Mouse (Mus musculus) limb, embryonic 11.5 days (tissue): ENCODE measurements around the gene Tex19.2. TPM values are rescaled to one million over a fixed set of nuclear protein-coding genes. Genes with fewer than 3 reads are reported as not detected.
"Not testable (repeated sequence)": the region's sequence is repeated elsewhere in the genome, so short reads cannot be mapped to it uniquely, and the experiment has no call there.

Experiments used
- ATAC-seq: fragments of 200-750 bp; cut with Nextera tagmentation; 2 replicates; pipeline ENCODE4 v1.8.0; 2017; ENCODE audit warnings: low read depth; ENCODE audit not compliant: insufficient number of reproducible peaks, low FRiP score, low TSS enrichment
- DNase-seq: peaks from one replicate; pipeline ENCODE4 v3.0.0-alpha.2; 2015; ENCODE audit warnings: low spot score
- H3K27ac ChIP-seq: fragments of 300-500 bp; sonication (generic); replicated peaks from 2 replicates; pipeline ENCODE4 v1.5.1; 2014; ENCODE audit warnings: low read depth, mild to moderate bottlenecking, low read length
- H3K27me3 ChIP-seq: fragments of 300-500 bp; sonication (generic); 2 replicates; pipeline ENCODE4 v1.6.1; 2014; ENCODE audit warnings: mild to moderate bottlenecking, low read length, mixed read lengths; ENCODE audit not compliant: control insufficient read depth, insufficient read depth
- H3K36me3 ChIP-seq: fragments of 300-500 bp; sonication (generic); 2 replicates; pipeline ENCODE4 v1.6.1; 2014; ENCODE audit warnings: mild to moderate bottlenecking, low read length, moderate library complexity, mixed read lengths; ENCODE audit not compliant: control insufficient read depth, insufficient read depth
- H3K4me1 ChIP-seq: fragments of 300-500 bp; sonication (generic); 2 replicates; pipeline ENCODE4 v1.6.1; 2014; ENCODE audit warnings: low read length, mixed read lengths; ENCODE audit not compliant: control insufficient read depth, insufficient read depth
- H3K4me2 ChIP-seq: fragments of 300-500 bp; sonication (generic); 2 replicates; pipeline ENCODE4 v1.6.1; 2014; ENCODE audit warnings: low read depth, mild to moderate bottlenecking, moderate library complexity; ENCODE audit not compliant: severe bottlenecking
- H3K4me3 ChIP-seq: fragments of 300-500 bp; sonication (generic); 2 replicates; pipeline ENCODE4 v1.5.1; 2014; ENCODE audit warnings: low read depth, low read length
- H3K9ac ChIP-seq: fragments of 300-500 bp; sonication (generic); 2 replicates; pipeline ENCODE4 v1.6.1; 2014; ENCODE audit warnings: mild to moderate bottlenecking, low read length
- H3K9me3 ChIP-seq: fragments of 300-500 bp; sonication (generic); 2 replicates; pipeline ENCODE4 v1.6.1; 2016; ENCODE audit warnings: low read length; ENCODE audit not compliant: control insufficient read depth
- WGBS: fragments of 180-500 bp; shearing (Covaris S2); extraction: QIAGEN DNeasy Blood & Tissue Kit; methylation state at CpG from one replicate; pipeline ENCODE4 v1.1.7; 2014; 5-methylcytosine and 5-hydroxymethylcytosine counted together
- polyA plus RNA-seq: library from polyadenylated mRNA; unstranded; fragments of >200 nt; fragmentation: Nextera tagmentation; extraction: Ambion mirVana; gene quantifications from 2 replicates; pipeline ENCODE4 v1.2.1, GENCODE M21; 2014

Gene Tex19.2
- polyA plus RNA-seq, 1 experiment from 2014 or later, result not detected

GRCm38 (mm10) chr11:121086296-121086695, 32.2 kb downstream of the Tex19.2 start:
- H3K4me1 ChIP-seq, result no peaks in the 10 kb centered on the region
- no peaks in the 10 kb centered on the region for H3K9me3 ChIP-seq
- H3K4me2 ChIP-seq, result no peak overlapping the region
- ATAC-seq (no peak), DNase-seq (no peak)
- H3K27ac ChIP-seq, result no peak overlapping the region
- H3K4me3 ChIP-seq, result no peak overlapping the region
- no peaks in the 10 kb centered on the region for H3K36me3 ChIP-seq
- 65% methylated on average over 4 of the region's 4 CpGs for WGBS
- no peaks in the 10 kb centered on the region for H3K27me3 ChIP-seq
- no peak overlapping the region for H3K9ac ChIP-seq

GRCm38 (mm10) chr11:121085181-121085580, 33.3 kb downstream of the Tex19.2 start:
- no peaks in the 10 kb centered on the region for H3K9me3 ChIP-seq
- DNase-seq (no peak), ATAC-seq (no peak)
- H3K27ac ChIP-seq, result no peak overlapping the region
- H3K27me3 ChIP-seq, result no peaks in the 10 kb centered on the region
- no peak overlapping the region for H3K9ac ChIP-seq
- H3K36me3 ChIP-seq, result no peaks in the 10 kb centered on the region
- no peak overlapping the region for H3K4me3 ChIP-seq
- 77% methylated on average over 5 of the region's 5 CpGs for WGBS
- H3K4me2 ChIP-seq, result no peak overlapping the region
- H3K4me1 ChIP-seq, result no peaks in the 10 kb centered on the region

GRCm38 (mm10) chr11:121082857-121083500, 35.5 kb downstream of the Tex19.2 start:
- Histone ChIP-seq H3K27me3 (no peaks in the 10 kb centered on the region), H3K36me3 (no peaks in the 10 kb centered on the region), H3K9ac (no peak overlapping the region), H3K27ac (no peak overlapping the region), H3K4me3 (no peak overlapping the region), H3K4me2 (no peak overlapping the region), H3K4me1 (no peaks in the 10 kb centered on the region), H3K9me3 (no peaks in the 10 kb centered on the region)
- ATAC-seq (no peak), DNase-seq (no peak)
- WGBS, result 88% methylated on average over 6 of the region's 6 CpGs

- ATAC-seq (no peak), DNase-seq (no peak)
- 80% methylated on average over 3 of the region's 3 CpGs for WGBS
- Histone ChIP-seq H3K36me3 (no peaks in the 10 kb centered on the region), H3K4me3 (no peak overlapping the region), H3K4me1 (no peaks in the 10 kb centered on the region), H3K27me3 (no peaks in the 10 kb centered on the region), H3K9ac (no peak overlapping the region), H3K4me2 (no peak overlapping the region), H3K9me3 (no peaks in the 10 kb centered on the region), H3K27ac (no peak overlapping the region)
Observed at GRCm38 (mm10) chr11:121082250-121082649, 36.2 kb downstream of the Tex19.2 start.

- Histone ChIP-seq H3K4me3 (no peak within 1 kb of the TSS), H3K4me2 (no peak within 1 kb of the TSS), H3K36me3 (no peaks in the 10 kb centered on the region), H3K9ac (no peak within 1 kb of the TSS), H3K9me3 (no peaks in the 10 kb centered on the region), H3K4me1 (no peaks in the 10 kb centered on the region), H3K27me3 (no peaks in the 10 kb centered on the region), H3K27ac (no peak within 1 kb of the TSS)
- 72% methylated on average over 3 of the region's 3 CpGs for WGBS
- DNase-seq (no peak), ATAC-seq (no peak)
Observed at GRCm38 (mm10) chr11:121081120-121081519, 37.4 kb downstream of the Tex19.2 start, which contains the start of gene Sectm1a. Gene Sectm1a (minus strand): TSS chr11:121081220.

GRCm38 (mm10) chr11:121080330-121080729, 38.1 kb downstream of the Tex19.2 start:
- DNase-seq (no peak), ATAC-seq (no peak)
- Histone ChIP-seq H3K27me3 (no peaks in the 10 kb centered on the region), H3K27ac (no peak overlapping the region), H3K9ac (no peak overlapping the region), H3K4me2 (no peak overlapping the region), H3K4me1 (no peaks in the 10 kb centered on the region), H3K4me3 (no peak overlapping the region), H3K36me3 (no peaks in the 10 kb centered on the region), H3K9me3 (no peaks in the 10 kb centered on the region)
- 96% methylated on average over 8 of the region's 8 CpGs for WGBS

- no peak for DNase-seq
- ATAC-seq, result no peak
- Histone ChIP-seq H3K4me2 (no peak overlapping the region), H3K27me3 (no peaks in the 10 kb centered on the region), H3K36me3 (no peaks in the 10 kb centered on the region), H3K4me1 (no peaks in the 10 kb centered on the region), H3K27ac (no peak overlapping the region), H3K9ac (no peak overlapping the region), H3K9me3 (no peaks in the 10 kb centered on the region), H3K4me3 (no peak overlapping the region)
- WGBS, result 83% methylated on average over 5 of the region's 5 CpGs
Observed at GRCm38 (mm10) chr11:121075655-121076054, 42.8 kb downstream of the Tex19.2 start.

GRCm38 (mm10) chr11:121069662-121070061, 48.8 kb downstream of the Tex19.2 start:
- not testable (repeated sequence) for H3K36me3 ChIP-seq, H3K9ac ChIP-seq, H3K9me3 ChIP-seq, H3K4me2 ChIP-seq, H3K27ac ChIP-seq, H3K4me1 ChIP-seq, DNase-seq, H3K4me3 ChIP-seq, ATAC-seq, H3K27me3 ChIP-seq
- WGBS, result 91% methylated on average over 11 of the region's 16 CpGs

GRCm38 (mm10) chr11:121067895-121068294, 50.6 kb downstream of the Tex19.2 start:
- Histone ChIP-seq H3K9me3 (no peaks in the 10 kb centered on the region), H3K4me3 (no peak overlapping the region), H3K27ac (no peak overlapping the region), H3K27me3 (no peaks in the 10 kb centered on the region), H3K36me3 (no peaks in the 10 kb centered on the region), H3K9ac (no peak overlapping the region), H3K4me2 (no peak overlapping the region), H3K4me1 (no peaks in the 10 kb centered on the region)
- DNase-seq (no peak), ATAC-seq (no peak)
- WGBS, result 95% methylated on average over 2 of the region's 2 CpGs
